ENCODE assay signal across 8 mouse cellular contexts in genomic region chr8:84810896-84811295, GRCm38 (mm10). TPM values are rescaled to one million over a fixed set of nuclear protein-coding genes. Genes with fewer than 3 reads are reported as not detected.
DNase-seq lines count a peak whose midpoint lies in the region; ATAC-seq and TF ChIP-seq lines count a peak whose summit lies in the region.

No protein-coding gene starts in this region.

- ATAC-seq in granulocyte monocyte progenitor cell, adult 5-6 weeks (replicated peaks; ENCODE audit: poor library complexity, severe bottlenecking): peak; percentile 74
- ATAC-seq in intestine, postnatal 0 days: peak; percentile 67

- peak; percentile 84 for TF ChIP-seq CTCF in intestine, postnatal 0 days (IDR thresholded peaks at IDR 0.05; ENCODE audit: low read depth)

- intact Hi-C loops in left cerebral cortex, postnatal 36 days (cut with DNase I): loop anchor here (2.0 to 5.0 kb wide), 3 partner anchors 39 to 169 kb away; no protein-coding TSS in a partner anchor

- WGBS in embryonic facial prominence, embryonic 10.5 days: 1% methylated on average over 32 of the region's 32 CpGs
- WGBS in intestine, postnatal 0 days: under 1% methylated on average over 32 of the region's 32 CpGs
- 1% methylated on average over 32 of the region's 32 CpGs for WGBS in midbrain, embryonic 10.5 days

- peak overlapping the region; percentile 60 for H3K4me2 ChIP-seq in intestine, postnatal 0 days (replicated peaks; ENCODE audit: low read depth)

- H3K4me1 ChIP-seq in embryonic facial prominence, embryonic 10.5 days: peaks cover 20% of the 10 kb centered on the region
- H3K4me1 ChIP-seq in intestine, postnatal 0 days (replicated peaks; ENCODE audit: control insufficient read depth, insufficient read depth, low read length): no peaks in the 10 kb centered on the region
- H3K4me1 ChIP-seq in midbrain, embryonic 10.5 days: peaks cover 48% of the 10 kb centered on the region

- H3K9ac ChIP-seq in intestine, postnatal 0 days (ENCODE audit: low read depth, low read length): no peak overlapping the region

- H3K36me3 ChIP-seq in embryonic facial prominence, embryonic 10.5 days (replicated peaks): no peaks in the 10 kb centered on the region
- H3K36me3 ChIP-seq in intestine, postnatal 0 days (ENCODE audit: control insufficient read depth, insufficient read depth): no peaks in the 10 kb centered on the region
- H3K36me3 ChIP-seq in midbrain, embryonic 10.5 days: no peaks in the 10 kb centered on the region

- H3K27me3 ChIP-seq in embryonic facial prominence, embryonic 10.5 days (replicated peaks; ENCODE audit: low read depth, poor library complexity, severe bottlenecking): peaks cover 99% of the 10 kb centered on the region
- H3K27me3 ChIP-seq in intestine, postnatal 0 days (replicated peaks; ENCODE audit: control insufficient read depth, insufficient read depth, low read length): peaks cover 47% of the 10 kb centered on the region
- peaks cover 99% of the 10 kb centered on the region for H3K27me3 ChIP-seq in midbrain, embryonic 10.5 days (ENCODE audit: low read depth, poor library complexity, severe bottlenecking)

- DNase-seq in adrenal gland, postnatal 14 days: peak; percentile 97
- DNase-seq in embryonic facial prominence, embryonic 10.5 days (ENCODE audit: low spot score): peak; percentile 92
- DNase-seq in left cerebral cortex, postnatal 36 days (ENCODE audit: low spot score in 2 of 2): peak; percentile 96 to 97
- DNase-seq in midbrain, embryonic 10.5 days (ENCODE audit: low spot score): peak; percentile 95
- DNase-seq in right cerebral cortex, postnatal 36 days (ENCODE audit: low spot score in 2 of 2): peak; percentile 92 to 94
- peak; percentile 92 to 96 for DNase-seq in urinary bladder, postnatal 4 days (ENCODE audit: low spot score in 2 of 2)

- peak overlapping the region; percentile 30; the same call in 1 of the 2 replicates for H3K27ac ChIP-seq in embryonic facial prominence, embryonic 10.5 days (replicated peaks)
- H3K27ac ChIP-seq in intestine, postnatal 0 days (ENCODE audit: low read depth, low read length): no peak overlapping the region
- peak overlapping the region; percentile 76 for H3K27ac ChIP-seq in midbrain, embryonic 10.5 days (replicated peaks)

- peaks cover 4% of the 10 kb centered on the region; the same call in 1 of the 2 replicates for H3K9me3 ChIP-seq in embryonic facial prominence, embryonic 10.5 days
- H3K9me3 ChIP-seq in intestine, postnatal 0 days (ENCODE audit: control insufficient read depth): 0 out of 2 replicates have a peak, but pooled peaks cover 3% of the 10 kb centered on the region
- H3K9me3 ChIP-seq in midbrain, embryonic 10.5 days (replicated peaks): peaks cover 4% of the 10 kb centered on the region; the same call in 1 of the 2 replicates

- H3K4me3 ChIP-seq in embryonic facial prominence, embryonic 10.5 days: peak overlapping the region; percentile 52
- H3K4me3 ChIP-seq in intestine, postnatal 0 days (ENCODE audit: low read depth, low read length): peak overlapping the region; percentile 27
- peak overlapping the region; percentile 45 for H3K4me3 ChIP-seq in midbrain, embryonic 10.5 days

RNA-seq across cellular contexts. Expression of gene Nfix, which starts 10.8 kb away (rescaled TPM):
- total RNA-seq in adrenal gland, postnatal 14 days (2021): 124 and 125 TPM in 2 replicates
- polyA plus RNA-seq in embryonic facial prominence, embryonic 10.5 days (2016; fragmentation: Nextera tagmentation; extraction: Ambion mirVana): 0.29 and 0.77 TPM in 2 replicates
- total RNA-seq in granulocyte monocyte progenitor cell, adult 5-6 weeks (2014; fragmentation: Nextera tagmentation): 25.7 and 51.2 TPM in 2 replicates
- 9.5 and 12.8 TPM in 2 replicates for total RNA-seq in granulocyte monocyte progenitor cell, adult 5-6 weeks (2017)
- 11.2 and 12.0 TPM in 2 replicates for polyA plus RNA-seq in intestine, postnatal 0 days (2015; fragmentation: Nextera tagmentation; extraction: Ambion mirVana)
- 100 to 1,000 TPM; 303 to 353 TPM for total RNA-seq in left cerebral cortex, postnatal 36 days (2021)
- 0.49 and 1.2 TPM in 2 replicates for polyA plus RNA-seq in midbrain, embryonic 10.5 days (2016; fragmentation: Nextera tagmentation; extraction: Ambion mirVana)

RNA-seq across cellular contexts. Expression of gene Dand5, which starts 11.7 kb away (rescaled TPM):
- total RNA-seq in adrenal gland, postnatal 14 days (2021): 7.1 and 7.4 TPM in 2 replicates
- polyA plus RNA-seq in embryonic facial prominence, embryonic 10.5 days (2016; fragmentation: Nextera tagmentation; extraction: Ambion mirVana): 2.8 and 3.0 TPM in 2 replicates
- 4.1 and 4.7 TPM in 2 replicates for total RNA-seq in granulocyte monocyte progenitor cell, adult 5-6 weeks (2014; fragmentation: Nextera tagmentation)
- total RNA-seq in granulocyte monocyte progenitor cell, adult 5-6 weeks (2017): 3.6 and 3.7 TPM in 2 replicates
- polyA plus RNA-seq in intestine, postnatal 0 days (2015; fragmentation: Nextera tagmentation; extraction: Ambion mirVana): 1.9 and 2.2 TPM in 2 replicates
- total RNA-seq in left cerebral cortex, postnatal 36 days (2021): 10 to 100 TPM; 10.3 to 10.9 TPM
- 2.9 and 5.3 TPM in 2 replicates for polyA plus RNA-seq in midbrain, embryonic 10.5 days (2016; fragmentation: Nextera tagmentation; extraction: Ambion mirVana)

RNA-seq across cellular contexts. Expression of gene Gadd45gip1, which starts 20.4 kb away (rescaled TPM):
- 44.4 and 45.7 TPM in 2 replicates for total RNA-seq in adrenal gland, postnatal 14 days (2021)
- 45.2 and 47.3 TPM in 2 replicates for polyA plus RNA-seq in embryonic facial prominence, embryonic 10.5 days (2016; fragmentation: Nextera tagmentation; extraction: Ambion mirVana)
- 17.0 and 19.2 TPM in 2 replicates for total RNA-seq in granulocyte monocyte progenitor cell, adult 5-6 weeks (2014; fragmentation: Nextera tagmentation)
- total RNA-seq in granulocyte monocyte progenitor cell, adult 5-6 weeks (2017): 46.2 and 52.4 TPM in 2 replicates
- 36.3 and 37.6 TPM in 2 replicates for polyA plus RNA-seq in intestine, postnatal 0 days (2015; fragmentation: Nextera tagmentation; extraction: Ambion mirVana)
- 10 to 100 TPM; 26.3 to 26.9 TPM for total RNA-seq in left cerebral cortex, postnatal 36 days (2021)
- 46.3 and 47.2 TPM in 2 replicates for polyA plus RNA-seq in midbrain, embryonic 10.5 days (2016; fragmentation: Nextera tagmentation; extraction: Ambion mirVana)

RNA-seq across cellular contexts. Expression of gene Rad23a, which starts 29.6 kb away (rescaled TPM):
- total RNA-seq in adrenal gland, postnatal 14 days (2021): 108 TPM in 2 replicates
- polyA plus RNA-seq in embryonic facial prominence, embryonic 10.5 days (2016; fragmentation: Nextera tagmentation; extraction: Ambion mirVana): 112 and 122 TPM in 2 replicates
- total RNA-seq in granulocyte monocyte progenitor cell, adult 5-6 weeks (2014; fragmentation: Nextera tagmentation): 41.8 TPM in 2 replicates
- 20.1 and 21.4 TPM in 2 replicates for total RNA-seq in granulocyte monocyte progenitor cell, adult 5-6 weeks (2017)
- 67.8 and 74.2 TPM in 2 replicates for polyA plus RNA-seq in intestine, postnatal 0 days (2015; fragmentation: Nextera tagmentation; extraction: Ambion mirVana)
- total RNA-seq in left cerebral cortex, postnatal 36 days (2021): 10 to 100 TPM; 77.9 to 78.8 TPM
- 124 and 131 TPM in 2 replicates for polyA plus RNA-seq in midbrain, embryonic 10.5 days (2016; fragmentation: Nextera tagmentation; extraction: Ambion mirVana)

RNA-seq across cellular contexts. Expression of gene Calr, which starts 35.8 kb away (rescaled TPM):
- total RNA-seq in adrenal gland, postnatal 14 days (2021): 521 and 554 TPM in 2 replicates
- polyA plus RNA-seq in embryonic facial prominence, embryonic 10.5 days (2016; fragmentation: Nextera tagmentation; extraction: Ambion mirVana): 758 and 801 TPM in 2 replicates
- 1,333 and 1,645 TPM in 2 replicates for total RNA-seq in granulocyte monocyte progenitor cell, adult 5-6 weeks (2014; fragmentation: Nextera tagmentation)
- total RNA-seq in granulocyte monocyte progenitor cell, adult 5-6 weeks (2017): 4,572 and 4,672 TPM in 2 replicates
- 474 and 507 TPM in 2 replicates for polyA plus RNA-seq in intestine, postnatal 0 days (2015; fragmentation: Nextera tagmentation; extraction: Ambion mirVana)
- 100 to 1,000 TPM; 435 to 511 TPM for total RNA-seq in left cerebral cortex, postnatal 36 days (2021)
- 723 and 798 TPM in 2 replicates for polyA plus RNA-seq in midbrain, embryonic 10.5 days (2016; fragmentation: Nextera tagmentation; extraction: Ambion mirVana)
